Mouse (Mus musculus) frontal cortex, postnatal 25 days (tissue): ENCODE data around the gene Olfr1330.
"Not testable (repeated sequence)": the region's sequence is repeated elsewhere in the genome, so short reads cannot be mapped to it uniquely, and the experiment has no call there.

Experiments used
- DNase-seq, 2 experiments: peaks; one replicate each; pipeline ENCODE4 v3.0.0; 2022; ENCODE audit warnings: low spot score in 2 of 2

The Olfr1330 gene

DNA sequence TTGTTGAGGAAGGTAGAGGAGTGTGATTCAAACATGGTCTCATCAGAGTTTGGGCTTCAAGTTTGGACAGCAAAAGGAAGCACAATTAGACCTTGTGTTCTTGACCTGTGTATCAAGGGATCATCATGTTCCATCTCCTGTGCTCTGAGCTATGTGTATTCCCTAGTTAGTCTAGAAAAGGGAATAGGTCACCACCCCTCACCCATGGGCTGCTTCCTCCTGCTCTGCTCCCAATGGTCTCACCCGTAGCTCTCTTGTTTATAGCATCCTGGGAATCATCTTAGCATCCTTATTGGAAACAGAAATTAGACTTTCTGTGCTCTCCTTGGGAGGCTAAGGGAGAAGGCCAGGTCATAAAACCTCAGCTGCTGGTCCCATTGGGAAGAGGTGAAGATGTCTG lies at the start of gene Olfr1330:
Olfr1330 (plus strand) TSS at position 301 of the 400 bp plus-strand sequence.
- no peak for DNase-seq

DNA sequence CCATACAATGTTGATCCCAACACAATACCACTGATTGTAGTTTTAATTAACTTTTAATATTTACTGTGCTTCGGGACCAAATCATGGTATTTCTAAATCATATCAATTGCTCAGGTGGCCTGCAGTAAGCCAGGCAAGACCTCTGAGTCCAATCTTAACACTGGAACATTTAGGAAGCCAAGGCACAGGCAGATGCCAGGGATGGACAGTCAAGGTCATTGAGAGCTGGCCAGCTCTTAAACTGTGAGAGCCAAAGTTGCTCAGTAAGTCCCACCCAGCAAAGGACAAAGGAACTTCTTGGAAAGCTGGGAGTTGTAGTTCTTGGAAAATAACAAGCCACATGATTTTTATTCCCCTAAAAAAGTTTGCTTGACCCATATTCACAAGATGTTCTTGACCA lies 26.6 kb upstream of the Olfr1330 start:
- no peak for DNase-seq

DNA sequence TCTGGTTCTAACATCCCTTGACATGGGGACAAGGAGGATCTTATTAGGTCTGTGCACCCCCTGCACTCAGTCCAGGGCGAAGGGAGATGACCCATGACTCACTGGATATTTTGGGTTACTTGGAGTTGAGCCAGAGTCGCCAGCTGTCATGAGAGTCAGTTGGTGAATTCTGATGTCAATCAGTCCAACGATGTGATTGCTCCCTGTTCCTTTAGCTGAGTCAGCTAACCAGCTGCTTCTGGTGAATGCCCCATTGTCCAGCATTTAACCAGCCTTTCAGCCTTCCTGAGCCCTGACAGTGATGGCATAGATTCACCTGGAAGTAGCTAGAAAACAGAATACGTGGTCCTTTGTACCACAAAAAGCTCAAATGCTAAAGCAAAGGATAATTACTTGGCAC lies 25.7 kb upstream of the Olfr1330 start:
- no peak for DNase-seq

DNA sequence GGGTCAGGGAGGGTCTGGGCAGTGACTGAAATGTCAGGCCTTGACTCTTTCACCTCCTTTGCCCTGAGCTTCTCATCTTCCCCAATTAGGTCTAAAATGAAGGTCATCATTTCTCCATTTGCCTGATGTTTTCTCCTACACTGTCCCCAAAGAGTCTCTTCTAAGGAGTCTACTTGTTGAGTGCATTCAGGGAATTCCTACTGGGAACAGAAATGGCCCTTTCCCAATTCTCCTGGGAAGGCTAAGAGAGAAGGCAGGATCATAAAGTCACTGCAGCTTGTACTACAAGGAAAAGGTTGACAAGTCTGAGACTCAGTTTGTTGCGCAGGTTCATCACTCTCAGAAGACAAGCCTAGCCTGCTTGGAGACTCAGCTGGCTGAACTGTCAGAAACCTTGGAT lies 24.0 kb upstream of the Olfr1330 start, which contains the start of gene Olfr1331:
Olfr1331 (plus strand) TSS at position 301 of the 400 bp plus-strand sequence.
- no peak for DNase-seq

DNA sequence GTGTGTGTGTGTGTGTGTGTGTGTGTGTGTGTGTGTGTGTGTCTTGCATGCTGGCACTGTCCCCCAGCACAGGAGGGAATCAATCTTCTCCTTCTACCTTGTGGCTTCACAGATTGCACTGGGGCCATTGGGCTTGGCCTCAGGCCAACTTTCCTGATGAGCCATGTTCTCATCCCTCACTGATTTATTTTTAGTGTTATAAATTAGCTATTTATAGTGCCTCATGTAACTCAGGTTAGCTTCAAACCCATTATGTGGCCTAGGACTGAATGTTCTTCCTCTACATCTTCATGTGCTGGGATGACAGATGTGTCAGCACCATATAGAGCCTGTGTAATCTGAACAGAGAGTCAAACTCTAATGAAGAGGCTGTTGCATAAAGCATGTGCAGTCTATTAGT lies 20.8 kb upstream of the Olfr1330 start:
- DNase-seq: no peak

DNA sequence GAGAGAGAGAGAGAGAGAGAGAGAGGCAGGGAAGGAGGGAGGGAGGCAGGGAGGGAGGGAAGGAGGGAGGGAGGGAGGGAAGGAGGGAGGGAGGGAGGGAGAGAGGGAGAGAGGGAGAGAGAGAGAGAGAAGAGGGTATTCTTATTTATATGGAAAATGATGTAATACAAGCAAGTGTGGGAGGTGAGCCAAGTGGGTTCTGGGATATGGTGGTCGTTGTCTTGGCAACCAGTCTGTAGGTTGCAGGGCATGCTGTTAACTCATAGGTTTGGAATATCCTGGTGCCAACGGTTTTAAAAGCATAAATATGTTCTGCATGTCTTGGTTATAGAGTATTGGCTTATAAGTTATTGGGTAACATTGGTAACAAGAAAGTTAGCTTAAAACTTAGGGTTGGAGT lies 13.6 kb downstream of the Olfr1330 start:
- no peak for DNase-seq

DNA sequence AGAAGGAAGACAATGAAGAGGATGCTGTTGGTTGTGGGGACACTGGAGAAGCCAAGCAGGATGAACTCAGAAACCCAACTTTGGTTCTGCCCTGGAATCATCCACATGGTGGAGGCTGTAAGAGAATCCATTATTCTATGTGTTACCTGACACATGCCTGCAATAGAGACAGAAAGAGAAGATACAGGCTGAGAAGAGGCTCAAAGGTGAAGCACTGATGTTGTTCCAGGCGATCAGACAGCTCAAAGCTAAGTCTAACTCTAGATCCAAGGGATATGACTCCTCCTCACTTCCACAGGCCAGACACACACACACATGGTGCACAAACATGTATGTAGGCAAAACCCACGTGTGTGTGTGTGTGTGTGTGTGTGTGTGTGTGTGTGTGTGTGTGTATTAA lies 29.0 kb downstream of the Olfr1330 start, which contains the start of gene Olfr1329:
Olfr1329 (minus strand) TSS at position 101 of the 400 bp plus-strand sequence.
- not testable (repeated sequence) for DNase-seq

DNA sequence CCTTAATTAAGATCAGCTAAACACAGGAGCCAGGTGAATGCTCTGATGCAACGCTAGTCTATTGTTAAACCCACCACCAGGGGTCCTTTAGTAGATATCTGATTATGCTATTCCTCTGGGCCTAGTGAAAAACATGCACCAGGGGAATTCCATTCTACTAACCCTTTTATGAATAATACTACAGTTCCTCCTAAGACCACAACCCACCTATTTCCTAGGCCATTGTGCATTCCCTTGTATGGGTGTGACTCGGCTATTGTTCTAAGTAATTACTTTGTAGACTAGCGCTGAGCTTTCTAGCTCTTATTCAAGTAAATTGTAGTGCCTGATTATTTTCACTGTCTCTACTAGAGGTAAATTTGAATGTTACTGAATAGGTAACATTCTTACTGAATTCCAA lies 42.9 kb downstream of the Olfr1330 start:
- DNase-seq: not testable (repeated sequence)

DNA sequence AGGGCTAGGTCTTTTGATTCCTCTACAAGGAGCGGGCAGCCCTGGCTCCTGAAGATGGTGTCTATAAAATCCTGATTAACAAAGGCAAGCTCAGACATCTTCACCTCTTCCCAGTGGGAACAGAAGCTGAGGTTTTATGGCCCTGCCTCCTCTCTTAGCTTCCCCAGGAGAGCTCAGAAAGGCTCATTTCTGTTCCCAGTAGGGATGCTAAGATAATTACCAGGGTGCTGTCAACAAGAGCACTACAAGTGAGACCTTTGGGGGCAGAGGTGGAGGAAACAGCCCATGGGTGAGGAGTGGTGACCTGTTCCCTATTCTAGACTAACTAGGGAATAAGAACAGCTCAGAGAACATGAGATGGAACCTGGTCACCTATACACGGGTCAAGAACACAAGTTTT lies 50.1 kb downstream of the Olfr1330 start, which contains the start of gene Olfr1328:
Olfr1328 (minus strand) TSS at position 101 of the 400 bp plus-strand sequence.
- no peak for DNase-seq
